24 mouse cellular contexts compared by ENCODE assay signal in genomic region chr4:138022761-138023160, GRCm38 (mm10).
"Had no signal": no experiment of that assay in that cellular context is flagged by ENCODE, and none has a peak within 500 bp of the region (broad histone marks: within the 10 kb centered on the region; RNA-seq: fewer than 3 reads in every experiment).

No protein-coding gene starts in this region.

- H3K4me3 ChIP-seq: heart, adult 2 months; heart, embryonic 13.5 days; hindbrain, embryonic 13.5 days; hindbrain, embryonic 15.5 days; kidney, embryonic 15.5 days; limb, embryonic 13.5 days; limb, embryonic 15.5 days had no signal

- DNase-seq: gastrocnemius, postnatal 10 days; gastrocnemius, postnatal 25 days; heart, adult 11 months; heart, adult 2 months; heart, postnatal 10 days; heart, postnatal 36 days; kidney, adult 11 months; kidney, adult 2 months; kidney, adult 9 months; kidney, postnatal 14 days; kidney, postnatal 36 days; layer of hippocampus, adult 9-11 months; layer of hippocampus, postnatal 36 days; left cerebral cortex, postnatal 4 days had no signal

- H3K9me3 ChIP-seq: heart, embryonic 13.5 days; hindbrain, embryonic 13.5 days; hindbrain, embryonic 15.5 days; kidney, embryonic 15.5 days; limb, embryonic 13.5 days; limb, embryonic 15.5 days had no signal

- H3K27ac ChIP-seq: heart, adult 2 months; hindbrain, embryonic 13.5 days; hindbrain, embryonic 15.5 days; hindbrain, postnatal 0 days; kidney, embryonic 15.5 days; kidney, postnatal 0 days; limb, embryonic 13.5 days; limb, embryonic 15.5 days had no signal

- H3K27me3 ChIP-seq: heart, embryonic 13.5 days; hindbrain, embryonic 13.5 days; hindbrain, embryonic 15.5 days; kidney, embryonic 15.5 days; limb, embryonic 13.5 days; limb, embryonic 15.5 days had no signal

- H3K9ac ChIP-seq: hindbrain, embryonic 13.5 days; hindbrain, embryonic 15.5 days; kidney, embryonic 15.5 days; limb, embryonic 13.5 days; limb, embryonic 15.5 days had no signal

- ATAC-seq: hindbrain, postnatal 0 days; intestine, embryonic 16.5 days had no signal

- H3K4me2 ChIP-seq: heart, embryonic 11.5 days; heart, embryonic 13.5 days; hindbrain, embryonic 13.5 days; hindbrain, embryonic 15.5 days; kidney, embryonic 15.5 days; limb, embryonic 13.5 days; limb, embryonic 15.5 days had no signal
